Mouse (Mus musculus) c-Kit-positive CD71-negative TER-119-negative erythroid progenitor cells, embryonic 14.5 days (primary cell): ENCODE results near the gene Iqca.

Experiments
- DNase-seq: peaks from one replicate; pipeline ENCODE4 v3.0.0-alpha.2; 2013; ENCODE audit warnings: low read depth

Iqca gene

DNA sequence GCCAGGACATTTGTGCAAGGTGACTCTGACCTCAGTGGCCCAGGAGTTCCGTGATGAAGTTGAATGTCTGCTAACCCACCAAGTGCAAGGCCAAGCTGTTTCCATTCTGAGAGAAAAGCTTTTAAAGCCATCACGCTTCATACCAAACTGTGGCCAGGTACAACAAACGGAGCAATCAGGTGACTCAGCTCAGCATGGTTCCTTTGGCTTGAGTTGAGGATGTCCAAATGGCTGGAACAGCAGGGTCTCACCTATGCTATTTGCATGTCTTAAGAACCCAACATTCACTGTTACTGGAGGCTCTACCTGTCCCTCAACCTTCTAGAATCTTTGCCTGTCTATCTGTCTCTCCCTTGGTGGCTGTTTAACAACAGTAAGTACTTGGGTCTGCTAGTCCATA is 93.1 kb downstream of the Iqca start:
- no peak for DNase-seq

DNA sequence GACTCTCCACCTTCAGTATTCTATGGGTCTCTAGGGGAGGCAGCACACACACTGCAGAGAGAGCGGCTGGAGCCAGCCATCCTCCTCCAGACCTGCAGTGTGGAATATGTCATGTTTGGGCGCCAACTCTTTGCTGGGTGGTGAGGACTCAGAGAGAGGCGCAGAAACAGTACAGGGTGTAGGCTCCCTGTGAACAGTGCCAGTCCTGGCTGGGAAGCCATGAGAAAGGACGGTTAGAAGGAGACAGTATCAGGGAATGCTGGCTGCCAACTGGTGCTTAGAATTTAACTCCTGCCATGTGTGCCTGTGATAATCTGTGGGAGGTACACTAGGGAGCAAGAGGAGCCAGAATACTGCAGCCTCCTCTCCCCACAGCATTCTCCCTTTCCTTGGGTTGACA is 98.2 kb downstream of the Iqca start:
- no peak for DNase-seq

DNA sequence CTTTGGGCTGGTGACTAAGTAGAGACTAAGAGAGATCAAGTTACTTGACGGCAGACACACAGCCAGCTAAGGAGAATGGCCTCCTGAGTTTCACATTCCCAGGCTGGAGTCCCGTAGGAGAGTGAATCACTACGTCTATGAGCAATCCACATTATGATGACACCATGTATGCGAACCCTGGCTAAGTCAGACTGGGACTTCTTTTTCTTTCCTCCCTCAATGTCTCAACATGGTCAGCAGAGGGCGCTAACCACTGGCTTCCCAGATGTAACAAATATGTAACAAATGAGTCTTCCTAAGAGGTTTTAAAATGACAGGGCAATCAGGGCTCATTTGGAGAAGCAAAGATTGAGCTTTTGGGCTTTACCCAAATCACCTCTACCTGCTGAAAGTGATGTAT is 101.9 kb downstream of the Iqca start:
- peak; percentile 48 for DNase-seq

DNA sequence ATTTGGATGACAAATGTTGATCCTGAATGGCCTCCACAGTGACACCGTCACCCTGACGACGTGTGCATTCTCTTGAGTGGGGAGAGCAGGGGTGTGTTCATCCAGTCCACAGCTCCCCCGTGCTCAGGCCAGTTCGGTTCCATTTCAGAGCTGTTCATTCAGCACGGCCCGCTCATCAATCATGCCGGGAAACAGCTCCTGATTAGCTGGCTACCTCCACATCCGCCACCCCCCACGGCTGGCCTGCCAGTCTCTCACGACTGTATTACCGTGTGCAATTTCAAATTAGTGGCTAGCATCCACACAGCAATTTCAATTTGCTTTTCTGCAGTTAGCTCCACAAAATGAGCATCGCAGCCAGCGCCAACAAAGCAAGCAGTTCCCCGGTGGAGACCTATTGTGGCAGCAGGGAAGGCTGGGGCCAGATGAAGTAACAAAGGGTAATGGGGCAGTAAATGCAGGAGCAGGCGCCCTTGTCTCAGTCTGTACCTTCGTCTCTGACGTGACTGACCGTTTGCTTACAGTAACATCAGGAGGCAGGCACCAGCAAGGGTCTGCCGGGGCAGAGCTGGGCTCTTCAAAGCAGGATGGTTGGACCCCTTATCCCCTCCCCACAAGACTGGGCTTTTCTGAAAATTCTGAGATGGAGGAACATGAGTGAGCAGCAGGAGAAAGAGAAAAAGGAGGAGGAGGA is 103.0 kb downstream of the Iqca start:
- DNase-seq = no peak

DNA sequence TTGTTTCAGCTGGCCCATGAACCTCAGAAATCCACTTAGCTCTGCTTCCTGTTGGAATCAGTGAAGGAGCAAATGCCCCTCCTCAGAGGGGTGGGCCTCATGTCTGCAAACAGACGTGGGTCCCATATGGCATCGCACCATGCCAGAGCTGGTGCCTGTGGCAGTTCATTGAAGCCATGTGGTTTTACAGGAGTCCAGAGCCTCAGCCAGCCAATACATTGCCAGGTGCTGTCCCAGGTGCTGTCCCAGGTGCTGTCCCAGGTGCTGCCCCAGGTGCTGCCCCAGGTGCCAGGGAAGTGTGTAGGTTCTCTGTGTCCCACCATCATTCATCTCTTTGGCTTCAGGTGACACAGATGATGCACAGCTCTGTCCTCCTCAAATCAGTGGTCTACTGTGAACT is 124.9 kb downstream of the Iqca start:
- DNase-seq = no peak

DNA sequence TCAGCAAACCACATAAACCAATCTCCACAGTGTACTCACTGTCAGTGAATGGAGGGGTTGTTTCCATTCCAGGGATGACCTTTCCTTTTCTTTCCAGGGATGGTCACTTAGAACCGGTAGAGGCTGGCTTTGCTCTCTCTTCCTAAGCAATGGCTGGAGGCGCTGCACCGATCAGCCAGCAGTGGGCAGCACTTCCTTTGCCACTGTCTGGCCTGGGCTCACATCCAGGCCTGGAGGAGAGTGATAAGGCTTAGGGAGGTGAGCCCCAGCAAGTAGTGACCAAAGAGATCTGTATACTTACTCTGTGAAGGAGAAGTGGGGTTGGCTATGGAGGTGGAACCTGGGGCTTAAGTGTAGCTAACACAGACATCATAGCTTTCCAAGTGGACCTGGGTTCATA is 126.3 kb downstream of the Iqca start:
- no peak for DNase-seq

DNA sequence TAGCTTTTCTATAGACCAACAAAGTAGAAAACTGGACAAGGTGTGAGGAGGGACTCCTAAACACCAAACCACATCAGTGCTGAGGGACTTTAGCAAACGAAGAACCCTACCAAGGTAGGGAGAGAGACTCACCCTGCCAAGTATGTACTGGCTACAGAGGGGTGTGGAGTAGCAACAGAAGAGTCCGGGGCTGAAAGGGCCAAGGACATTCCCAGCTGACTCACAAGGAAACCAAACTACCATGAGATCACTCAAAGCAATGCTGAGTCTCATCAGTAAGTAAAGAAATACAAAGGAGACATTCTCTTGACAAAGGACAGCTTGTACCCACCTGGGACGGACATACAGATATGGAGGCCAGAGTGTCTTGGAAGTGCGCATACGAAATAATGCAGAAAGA is 132.9 kb downstream of the Iqca start:
- DNase-seq = no peak

DNA sequence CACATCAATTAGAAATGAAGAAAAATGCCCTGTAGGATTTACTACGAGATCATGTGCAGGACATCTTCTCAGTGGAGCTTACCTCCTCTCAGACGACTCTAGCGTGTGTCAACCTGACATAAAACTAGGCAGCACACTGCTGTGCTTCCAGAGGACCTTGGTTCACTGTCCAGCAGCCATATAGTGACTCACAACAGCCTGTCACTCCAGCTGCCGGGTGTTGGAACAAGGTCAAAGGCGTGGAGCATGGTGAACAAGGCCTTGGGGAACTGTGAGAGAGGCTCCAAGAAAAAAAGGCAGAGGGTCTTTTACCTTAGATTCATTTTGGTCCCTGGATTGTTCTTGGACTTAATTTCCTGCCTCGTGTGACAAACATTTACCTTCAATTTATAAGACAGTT is 135.1 kb downstream of the Iqca start:
- no peak for DNase-seq

DNA sequence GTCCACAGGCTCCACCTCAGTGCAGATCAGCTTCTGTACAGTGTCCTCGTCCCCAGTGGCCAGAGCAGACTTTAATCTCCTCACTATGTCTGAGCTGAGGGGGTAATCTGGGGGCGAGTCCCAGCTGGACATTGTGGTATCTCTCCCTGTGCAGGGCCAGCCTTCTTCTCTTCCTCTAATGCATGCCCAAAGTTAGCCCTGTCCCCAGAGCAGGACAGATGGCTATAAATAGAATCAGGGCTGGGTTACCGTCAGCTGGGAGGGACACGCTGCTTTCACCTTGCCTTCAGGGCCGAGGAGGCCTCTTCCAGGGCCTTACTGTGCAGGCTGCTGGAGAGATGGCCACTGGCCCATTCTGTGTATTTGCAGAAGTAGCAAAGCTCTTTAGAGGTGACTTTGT is 138.8 kb downstream of the Iqca start, which contains the start of gene Asb18:
Gene Asb18 (minus strand): TSS at position 221 of the 400 bp plus-strand sequence.
- DNase-seq = no peak

DNA sequence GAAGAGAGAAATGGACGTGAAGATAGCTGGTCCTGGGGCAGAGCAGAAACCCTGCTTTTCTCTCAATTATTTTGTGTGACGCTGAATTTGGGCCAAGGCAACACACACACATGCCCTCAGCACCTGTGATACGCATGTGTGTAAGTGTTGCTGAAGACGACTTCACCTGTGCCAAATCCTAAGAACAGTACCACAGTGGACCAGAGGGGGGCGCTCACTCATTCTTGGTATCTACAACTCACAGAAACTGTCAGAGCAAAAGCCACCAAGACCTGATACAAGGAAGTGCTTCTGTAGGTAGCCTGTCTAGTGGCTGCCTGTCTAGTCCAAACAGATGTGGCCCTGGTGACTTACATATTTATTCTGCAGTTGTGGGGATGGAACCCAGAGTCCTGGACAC is 139.9 kb downstream of the Iqca start:
- DNase-seq = no peak

DNA sequence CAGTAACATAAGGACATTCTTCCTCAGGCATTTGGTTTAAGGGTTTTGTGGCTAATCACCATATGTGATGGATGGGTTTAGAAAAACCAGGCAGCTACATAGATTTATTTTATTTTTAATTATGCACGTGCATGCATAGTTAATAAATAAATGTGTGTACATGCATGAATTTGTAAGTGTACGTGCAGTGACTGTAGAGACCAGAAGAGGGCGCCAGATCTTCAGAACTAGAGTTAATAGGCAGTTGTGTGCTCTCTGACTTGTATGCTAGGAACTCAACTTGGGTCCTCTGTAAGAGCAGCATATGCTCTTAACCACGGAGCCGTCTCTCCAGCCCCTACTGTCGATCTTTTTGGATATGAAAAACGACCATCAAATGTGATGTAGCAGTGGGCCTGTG is 140.4 kb downstream of the Iqca start:
- DNase-seq = peak; percentile 10

DNA sequence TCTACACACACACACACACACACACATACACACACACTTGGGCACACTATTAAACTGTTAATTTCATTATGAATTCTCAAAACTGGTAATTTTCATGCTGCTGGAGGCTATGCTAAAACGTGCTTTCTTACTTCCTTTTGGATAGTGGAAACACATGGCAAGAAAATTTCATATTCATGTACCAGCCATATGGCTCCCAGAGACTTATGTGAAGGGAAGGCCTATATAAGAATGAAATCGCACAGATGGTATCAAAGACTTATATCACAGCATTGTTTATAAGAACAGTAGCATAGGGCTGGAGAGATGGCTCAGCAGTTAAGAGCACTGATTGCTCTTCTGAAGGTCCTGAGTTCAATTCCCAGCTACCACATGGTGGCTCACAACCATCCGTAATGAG is 141.0 kb downstream of the Iqca start:
- no peak for DNase-seq

DNA sequence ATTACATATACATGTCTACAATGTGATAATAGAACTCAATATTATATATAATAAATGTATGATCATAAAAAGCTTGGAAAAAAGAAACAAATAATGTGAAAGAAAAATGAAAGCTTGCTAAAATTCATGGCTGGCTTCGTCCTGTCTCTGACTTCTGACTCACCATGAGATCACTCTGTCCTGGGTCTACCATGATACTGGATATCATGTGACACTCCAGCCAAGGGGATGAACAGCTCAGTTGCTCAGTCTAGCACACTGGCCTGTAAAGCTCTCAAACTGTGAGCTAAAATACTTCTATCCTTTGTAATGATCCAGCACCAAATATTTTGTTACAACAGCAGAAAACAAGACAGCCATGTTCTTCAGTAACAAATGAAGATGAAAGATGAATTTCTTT is 143.1 kb downstream of the Iqca start:
- no peak for DNase-seq

DNA sequence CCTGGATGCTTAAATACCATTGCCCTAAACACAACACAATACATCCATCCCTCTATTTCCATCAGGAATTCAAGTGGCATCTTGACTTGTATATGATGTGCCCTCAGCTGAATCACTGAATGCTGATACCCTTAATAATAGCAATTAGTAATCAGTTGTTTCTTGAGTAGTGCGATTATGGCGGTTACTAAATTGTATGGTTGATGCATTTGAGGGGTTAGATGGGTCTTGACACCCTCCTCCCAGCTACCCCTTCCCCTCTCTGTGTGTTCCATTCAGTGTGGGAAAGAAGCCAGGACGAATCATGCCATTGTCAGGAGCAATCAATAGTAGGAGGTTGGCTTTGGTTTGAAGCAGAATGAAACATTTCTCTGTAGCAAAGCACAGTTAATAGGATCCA is 144.0 kb downstream of the Iqca start:
- DNase-seq = no peak

DNA sequence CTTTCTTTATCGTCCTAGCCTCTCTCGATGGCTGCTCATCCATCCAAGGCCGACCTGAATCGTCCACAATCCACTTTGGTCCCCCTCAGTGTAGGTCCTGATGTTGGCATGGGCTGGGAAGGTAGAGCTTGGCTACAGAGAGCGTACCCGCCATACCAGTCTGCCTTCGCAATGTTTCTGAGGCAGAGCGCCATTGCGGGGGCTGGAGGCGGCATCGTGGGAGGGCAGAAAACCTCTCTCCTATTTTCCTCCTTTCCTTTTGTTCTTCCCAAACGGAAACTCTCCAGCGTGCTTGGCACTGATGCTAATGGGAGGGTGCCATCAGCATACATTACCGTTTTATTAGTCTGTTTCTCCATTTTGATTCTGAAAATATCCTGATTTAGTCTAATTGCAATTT is 146.5 kb downstream of the Iqca start:
- no peak for DNase-seq

DNA sequence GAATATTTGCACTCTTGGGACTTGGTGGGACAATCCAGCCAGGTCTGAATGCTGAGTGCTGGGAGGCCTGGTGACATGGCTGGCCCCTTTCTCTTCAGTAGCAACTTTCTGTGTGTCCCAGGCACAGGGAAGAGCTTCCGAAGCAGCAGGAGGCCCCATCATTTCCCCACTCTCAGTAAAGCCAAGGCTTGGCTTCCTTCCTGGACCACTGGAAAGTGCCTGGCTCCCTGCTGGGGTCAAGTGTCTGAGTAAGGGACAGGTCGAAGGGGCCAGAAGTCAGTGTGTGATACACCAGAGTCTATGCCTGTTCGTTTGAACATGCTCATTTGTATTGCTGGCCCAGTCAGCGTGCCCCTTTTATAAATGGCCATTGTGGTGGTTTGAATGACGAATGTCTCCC is 152.2 kb downstream of the Iqca start:
- no peak for DNase-seq

DNA sequence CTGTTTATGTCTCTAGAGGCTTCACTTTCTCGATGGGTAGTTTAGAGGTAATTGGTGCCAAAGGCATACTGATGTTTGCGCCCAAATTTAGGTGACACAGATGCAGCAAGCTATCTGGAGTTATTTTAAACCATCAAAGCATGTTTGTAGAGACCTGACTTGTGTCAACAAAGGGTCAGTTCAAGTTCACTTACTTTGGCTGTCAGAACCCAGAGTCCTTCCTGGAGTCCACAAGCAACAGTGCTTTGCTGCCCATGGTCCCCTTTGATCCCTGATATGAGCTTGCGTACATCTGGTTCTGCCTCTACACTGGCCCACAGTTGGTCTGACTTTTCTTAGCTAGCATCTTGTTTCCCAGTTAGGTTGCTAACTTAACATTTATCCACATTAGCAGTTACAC is 153.3 kb downstream of the Iqca start:
- DNase-seq = no peak

DNA sequence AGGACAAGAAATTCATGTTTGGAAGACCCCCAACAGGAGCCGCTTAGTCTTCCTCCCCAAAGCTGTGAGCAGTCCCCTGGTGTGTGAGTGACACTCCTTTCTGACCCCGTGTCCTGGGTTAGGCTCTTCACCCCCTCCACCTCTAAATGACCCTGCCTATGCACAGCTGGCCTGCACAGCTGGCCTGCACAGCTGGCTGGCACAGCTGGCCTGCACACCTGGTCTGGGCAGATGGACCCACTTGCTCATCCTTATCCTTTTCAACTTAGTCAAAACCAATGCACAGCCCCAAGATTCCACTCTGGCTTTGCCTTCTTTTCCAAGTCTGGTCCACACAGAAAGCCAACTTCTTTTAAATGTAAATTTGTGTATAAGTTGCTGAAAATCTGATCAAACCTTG is 154.5 kb downstream of the Iqca start:
- no peak for DNase-seq

DNA sequence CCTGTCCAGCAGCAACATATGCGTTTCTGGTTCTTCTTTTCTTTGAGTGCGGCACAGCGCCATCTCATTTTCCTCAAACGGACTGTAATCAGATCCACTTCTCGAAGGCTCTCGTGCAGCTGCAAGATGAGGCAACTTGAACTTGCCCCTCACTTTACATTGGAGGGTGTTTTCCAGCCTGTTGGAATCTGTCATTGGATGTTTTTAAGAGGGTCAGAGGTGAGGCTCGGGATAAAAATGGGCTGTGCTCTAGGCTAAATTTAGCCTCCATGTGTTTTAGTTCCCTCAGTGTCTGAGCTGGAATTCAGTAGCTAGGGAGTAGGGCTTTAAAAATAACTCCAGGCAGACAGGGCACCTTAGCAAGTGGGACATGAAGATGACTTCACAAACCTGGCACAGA is 155.1 kb downstream of the Iqca start:
- no peak for DNase-seq

DNA sequence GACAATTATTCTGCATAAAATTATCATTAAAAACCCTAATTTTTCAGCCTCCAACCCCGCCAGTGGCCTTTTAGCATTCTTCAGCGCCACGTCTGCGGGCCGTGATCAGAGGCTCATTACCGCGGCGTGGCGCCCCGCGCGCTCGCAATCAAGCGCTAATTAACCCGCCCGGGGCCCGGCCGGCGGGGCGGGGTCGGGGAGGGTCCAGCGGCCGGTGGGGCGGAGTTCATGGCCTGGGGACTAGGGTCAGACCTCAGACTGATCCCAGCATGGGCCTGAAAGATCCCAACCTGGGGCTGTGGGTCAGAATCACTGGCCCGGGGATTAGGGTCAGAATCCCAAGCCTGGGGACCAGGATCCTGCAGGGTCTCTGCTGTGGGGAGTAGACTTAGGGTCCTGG is 160.9 kb downstream of the Iqca start:
- no peak for DNase-seq
